Mouse (Mus musculus): Measurements from ENCODE around the gene Bglap.
"Not testable (repeated sequence)": the region's sequence is repeated elsewhere in the genome, so short reads cannot be mapped to it uniquely, and the experiment has no call there.

GRCm38 (mm10) chr3:88428639-88429038, 44.4 kb upstream of the Bglap start:
- TF ChIP-seq CTCF, EP300 (IDR thresholded peaks at IDR 0.05; ENCODE audit: low read depth): not testable (repeated sequence)
